In genomic region chr3:66254504-66255105, GRCm38 (mm10) we compare ENCODE assay signal across 18 mouse cellular contexts. TPM values are rescaled to one million over a fixed set of nuclear protein-coding genes. Genes with fewer than 3 reads are reported as not detected.
A peak's percentile ranks its signal among the peaks of the same experiment; 100 is the strongest.
DNase-seq lines count a peak whose midpoint lies in the region; ATAC-seq lines count a peak whose summit lies in the region.
"Had no signal": no experiment of that assay in that cellular context is flagged by ENCODE, and none has a peak within 500 bp of the region (broad histone marks: within the 10 kb centered on the region; RNA-seq: fewer than 3 reads in every experiment).

No protein-coding gene starts in this region.

- no peaks in the 10 kb centered on the region for H3K9me3 ChIP-seq in embryonic facial prominence, embryonic 14.5 days (ENCODE audit: control insufficient read depth, low read length)
- no peaks in the 10 kb centered on the region for H3K9me3 ChIP-seq in embryonic facial prominence, embryonic 10.5 days
- H3K9me3 ChIP-seq in hindbrain, embryonic 16.5 days (ENCODE audit: control insufficient read depth, low read length), result peaks cover 2% of the 10 kb centered on the region; the same call in 1 of the 2 replicates
- no peaks in the 10 kb centered on the region for H3K9me3 ChIP-seq in hindbrain, embryonic 13.5 days
- H3K9me3 ChIP-seq: neural tube, embryonic 13.5 days had no signal

- H3K4me3 ChIP-seq in embryonic facial prominence, embryonic 14.5 days (ENCODE audit: low read depth, low read length), result no peak overlapping the region
- no peak overlapping the region for H3K4me3 ChIP-seq in embryonic facial prominence, embryonic 10.5 days
- H3K4me3 ChIP-seq in hindbrain, embryonic 16.5 days (ENCODE audit: low read length), result no peak overlapping the region
- H3K4me3 ChIP-seq in hindbrain, embryonic 13.5 days, result no peak overlapping the region
- H3K4me3 ChIP-seq: neural tube, embryonic 13.5 days had no signal

- 67% methylated on average over 9 of the region's 9 CpGs for WGBS in embryonic facial prominence, embryonic 14.5 days
- WGBS in embryonic facial prominence, embryonic 10.5 days, result 83% methylated on average over 9 of the region's 9 CpGs
- WGBS in hindbrain, embryonic 16.5 days, result 70% methylated on average over 9 of the region's 9 CpGs
- 84% methylated on average over 9 of the region's 9 CpGs for WGBS in hindbrain, embryonic 13.5 days

- H3K27me3 ChIP-seq in embryonic facial prominence, embryonic 14.5 days (replicated peaks; ENCODE audit: control insufficient read depth, insufficient read depth, low read length), result no peaks in the 10 kb centered on the region
- H3K27me3 ChIP-seq in embryonic facial prominence, embryonic 10.5 days (replicated peaks; ENCODE audit: low read depth, poor library complexity, severe bottlenecking), result no peaks in the 10 kb centered on the region
- H3K27me3 ChIP-seq in hindbrain, embryonic 16.5 days (replicated peaks; ENCODE audit: control insufficient read depth, insufficient read depth, low read length), result no peaks in the 10 kb centered on the region
- no peaks in the 10 kb centered on the region for H3K27me3 ChIP-seq in hindbrain, embryonic 13.5 days
- H3K27me3 ChIP-seq: neural tube, embryonic 13.5 days had no signal

- H3K4me2 ChIP-seq in embryonic facial prominence, embryonic 14.5 days (ENCODE audit: low read depth, low read length), result no peak overlapping the region
- H3K4me2 ChIP-seq in hindbrain, embryonic 16.5 days (ENCODE audit: low read length), result no peak overlapping the region
- H3K4me2 ChIP-seq in hindbrain, embryonic 13.5 days, result no peak overlapping the region
- H3K4me2 ChIP-seq: heart, embryonic 11.5 days; neural tube, embryonic 13.5 days had no signal

- peak; percentile 21 for DNase-seq in embryonic facial prominence, embryonic 14.5 days (ENCODE audit: low spot score)
- no peak for DNase-seq in embryonic facial prominence, embryonic 10.5 days (ENCODE audit: low spot score)
- peak; percentile 10 to 27 for DNase-seq in right cerebral cortex, adult 2 months (ENCODE audit: low spot score in 2 of 2)
- no peak for DNase-seq in right cerebral cortex, postnatal 4 days
- peak; percentile 41 for DNase-seq in telencephalon, adult 2 months (ENCODE audit: low read depth, low spot score)
- DNase-seq in testis, postnatal 14 days (ENCODE audit: low spot score), result no peak
- DNase-seq: adrenal gland, postnatal 36 days; gastrocnemius, postnatal 14 days; heart, postnatal 36 days; kidney, adult 11 months; kidney, postnatal 10 days; lung, postnatal 14 days; spleen, adult 18-20 months had no signal

- H3K27ac ChIP-seq in embryonic facial prominence, embryonic 14.5 days (replicated peaks; ENCODE audit: low read depth, low read length), result no peak overlapping the region
- no peak overlapping the region for H3K27ac ChIP-seq in embryonic facial prominence, embryonic 10.5 days (replicated peaks)
- H3K27ac ChIP-seq in hindbrain, embryonic 16.5 days (ENCODE audit: low read depth, low read length), result no peak overlapping the region
- no peak overlapping the region for H3K27ac ChIP-seq in hindbrain, embryonic 13.5 days
- H3K27ac ChIP-seq: liver, embryonic 14.5 days; neural tube, embryonic 13.5 days had no signal

- no peaks in the 10 kb centered on the region for H3K36me3 ChIP-seq in embryonic facial prominence, embryonic 14.5 days (ENCODE audit: control insufficient read depth, insufficient read depth, low read length)
- H3K36me3 ChIP-seq in embryonic facial prominence, embryonic 10.5 days (replicated peaks), result no peaks in the 10 kb centered on the region
- no peaks in the 10 kb centered on the region for H3K36me3 ChIP-seq in hindbrain, embryonic 16.5 days (ENCODE audit: control insufficient read depth, insufficient read depth, low read length)
- H3K36me3 ChIP-seq in hindbrain, embryonic 13.5 days, result no peaks in the 10 kb centered on the region
- H3K36me3 ChIP-seq: neural tube, embryonic 13.5 days had no signal

- ATAC-seq in embryonic facial prominence, embryonic 14.5 days (ENCODE audit: low read depth), result no peak
- peak; percentile 82 for ATAC-seq in hindbrain, embryonic 16.5 days
- ATAC-seq in hindbrain, embryonic 13.5 days (ENCODE audit: low FRiP score), result no peak

- H3K9ac ChIP-seq in embryonic facial prominence, embryonic 14.5 days (ENCODE audit: low read depth, low read length), result no peak overlapping the region
- H3K9ac ChIP-seq in hindbrain, embryonic 16.5 days (ENCODE audit: low read depth, low read length), result no peak overlapping the region
- no peak overlapping the region for H3K9ac ChIP-seq in hindbrain, embryonic 13.5 days
- H3K9ac ChIP-seq: liver, embryonic 14.5 days; neural tube, embryonic 13.5 days had no signal

- H3K4me1 ChIP-seq in embryonic facial prominence, embryonic 14.5 days (ENCODE audit: control insufficient read depth, insufficient read depth, low read length), result no peaks in the 10 kb centered on the region
- H3K4me1 ChIP-seq in embryonic facial prominence, embryonic 10.5 days, result no peaks in the 10 kb centered on the region
- no peaks in the 10 kb centered on the region for H3K4me1 ChIP-seq in hindbrain, embryonic 16.5 days (ENCODE audit: control insufficient read depth, insufficient read depth, low read depth, low read length)
- no peaks in the 10 kb centered on the region for H3K4me1 ChIP-seq in hindbrain, embryonic 13.5 days (replicated peaks)
- H3K4me1 ChIP-seq: neural tube, embryonic 13.5 days had no signal

RNA-seq across cellular contexts. Expression of gene Ptx3, which starts 34.9 kb away (rescaled TPM):
- 26.1 and 28.9 TPM in 2 replicates for polyA plus RNA-seq in embryonic facial prominence, embryonic 14.5 days (2014; fragmentation: Nextera tagmentation; extraction: Ambion mirVana)
- 13.6 TPM in 2 replicates for polyA plus RNA-seq in embryonic facial prominence, embryonic 10.5 days (2016; fragmentation: Nextera tagmentation; extraction: Ambion mirVana)
- 3.8 and 3.9 TPM in 2 replicates for polyA plus RNA-seq in hindbrain, embryonic 16.5 days (2015; fragmentation: Nextera tagmentation; extraction: Ambion mirVana)
- 8.8 and 9.6 TPM in 2 replicates for polyA plus RNA-seq in hindbrain, embryonic 13.5 days (2015; fragmentation: Nextera tagmentation; extraction: Ambion mirVana)

RNA-seq across cellular contexts. Expression of gene Veph1, which starts 42.0 kb away (rescaled TPM):
- polyA plus RNA-seq in embryonic facial prominence, embryonic 14.5 days (2014; fragmentation: Nextera tagmentation; extraction: Ambion mirVana), result 3.0 and 5.5 TPM in 2 replicates
- polyA plus RNA-seq in embryonic facial prominence, embryonic 10.5 days (2016; fragmentation: Nextera tagmentation; extraction: Ambion mirVana), result 2.4 and 3.0 TPM in 2 replicates
- polyA plus RNA-seq in hindbrain, embryonic 16.5 days (2015; fragmentation: Nextera tagmentation; extraction: Ambion mirVana), result 1.6 and 2.2 TPM in 2 replicates
- polyA plus RNA-seq in hindbrain, embryonic 13.5 days (2015; fragmentation: Nextera tagmentation; extraction: Ambion mirVana), result 4.6 and 7.8 TPM in 2 replicates

Comparison
In these comparisons a context has a peak if more than half of its experiments do, and no peak if none do; other contexts are left out.
1. DNase-seq: peak in embryonic facial prominence, embryonic 14.5 days (single experiment), right cerebral cortex, adult 2 months (2 of 2) and telencephalon, adult 2 months (single experiment); none in embryonic facial prominence, embryonic 10.5 days (single experiment), right cerebral cortex, postnatal 4 days (single experiment) and testis, postnatal 14 days (single experiment).